Mouse (Mus musculus): Measurements from ENCODE around the gene Isyna1. TPM values are rescaled to one million over a fixed set of nuclear protein-coding genes. Genes with fewer than 3 reads are reported as not detected.

Isyna1 gene
- polyA plus RNA-seq, 1 experiment from 2014 or later, result 150 TPM

DNA sequence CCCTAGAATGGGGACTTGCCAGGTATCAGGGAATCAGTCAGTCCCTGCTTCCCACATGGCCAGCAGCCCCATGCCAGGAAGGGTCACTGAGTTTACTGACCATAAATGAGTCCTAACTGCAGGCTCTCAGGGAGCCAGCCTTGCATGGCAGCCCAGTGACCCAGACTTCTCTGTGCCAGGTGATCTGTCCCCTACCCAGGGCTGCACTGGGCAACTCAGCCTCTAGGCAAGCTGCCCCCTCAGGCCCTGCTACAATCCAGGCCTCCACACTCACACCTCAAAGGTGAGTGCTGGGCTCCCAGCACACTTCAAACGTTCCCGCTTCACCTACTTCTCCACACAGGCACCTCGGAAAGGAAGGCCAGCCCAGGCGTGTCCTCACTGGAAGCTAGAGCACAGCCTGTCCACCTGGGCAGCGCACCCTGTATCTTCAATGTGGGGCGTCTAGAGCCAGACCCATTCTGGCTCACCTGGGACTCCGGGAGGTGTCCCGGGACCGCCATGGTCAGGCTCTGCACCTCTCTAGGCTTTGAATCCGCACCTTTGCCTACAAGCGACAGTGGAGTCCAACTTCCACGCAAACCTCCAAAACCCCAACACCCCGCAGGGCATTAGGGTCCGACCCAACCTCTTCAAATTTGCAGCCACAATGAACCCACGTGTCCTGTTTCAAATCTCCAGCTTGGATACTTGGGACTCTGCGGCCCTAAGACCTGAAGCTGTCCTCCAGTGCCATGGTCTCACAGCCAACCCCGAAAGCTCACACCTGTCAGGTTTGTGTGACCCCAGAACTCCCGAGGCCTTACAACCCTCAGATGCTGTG is 12.8 kb downstream of the Isyna1 start:
- Histone ChIP-seq H3K9me3 (ENCODE audit: control insufficient read depth, low read length) (no peaks in the 10 kb centered on the region), H3K36me3 (ENCODE audit: control insufficient read depth, insufficient read depth, low read length) (peaks cover 9% of the 10 kb centered on the region; the same call in 1 of the 2 replicates), H3K9ac (ENCODE audit: low read depth, low read length) (peak overlapping the region; percentile 86), H3K4me2 (ENCODE audit: low read length) (peak overlapping the region; percentile 81), H3K27me3 (replicated peaks; ENCODE audit: control insufficient read depth, insufficient read depth, low read length) (no peaks in the 10 kb centered on the region), H3K4me1 (ENCODE audit: control insufficient read depth, insufficient read depth, low read depth, low read length) (peaks cover 46% of the 10 kb centered on the region), H3K4me3 (ENCODE audit: low read length) (peak overlapping the region; percentile 81), H3K27ac (ENCODE audit: low read depth, low read length) (no peak overlapping the region; the same call in 1 of the 2 replicates)
- 66% methylated on average over 18 of the region's 18 CpGs for WGBS
- no peak for ATAC-seq

DNA sequence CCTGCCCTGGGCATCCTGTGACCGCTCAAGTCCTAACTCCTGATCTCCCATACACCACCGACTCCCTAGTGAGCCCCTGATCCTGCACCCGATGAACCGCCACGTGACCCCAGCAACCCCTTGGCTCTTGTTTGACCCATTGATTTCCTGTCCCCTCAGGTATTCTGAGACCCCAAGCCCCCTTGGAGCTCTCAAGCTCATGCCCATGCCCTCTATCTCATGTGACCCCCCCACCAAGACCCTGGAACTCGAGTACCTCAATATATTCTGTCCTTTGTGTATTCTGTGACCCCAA is 13.4 kb downstream of the Isyna1 start:
- Histone ChIP-seq H3K9me3 (ENCODE audit: control insufficient read depth, low read length) (no peaks in the 10 kb centered on the region), H3K4me1 (ENCODE audit: control insufficient read depth, insufficient read depth, low read depth, low read length) (peaks cover 46% of the 10 kb centered on the region), H3K36me3 (ENCODE audit: control insufficient read depth, insufficient read depth, low read length) (peaks cover 5% of the 10 kb centered on the region; the same call in 1 of the 2 replicates), H3K9ac (ENCODE audit: low read depth, low read length) (peak overlapping the region; percentile 86), H3K4me3 (ENCODE audit: low read length) (peak overlapping the region; percentile 81), H3K27ac (ENCODE audit: low read depth, low read length) (peak overlapping the region; percentile 69), H3K4me2 (ENCODE audit: low read length) (peak overlapping the region; percentile 81), H3K27me3 (replicated peaks; ENCODE audit: control insufficient read depth, insufficient read depth, low read length) (no peaks in the 10 kb centered on the region)
- WGBS, result 18% methylated on average over 6 of the region's 6 CpGs
- no peak for ATAC-seq

DNA sequence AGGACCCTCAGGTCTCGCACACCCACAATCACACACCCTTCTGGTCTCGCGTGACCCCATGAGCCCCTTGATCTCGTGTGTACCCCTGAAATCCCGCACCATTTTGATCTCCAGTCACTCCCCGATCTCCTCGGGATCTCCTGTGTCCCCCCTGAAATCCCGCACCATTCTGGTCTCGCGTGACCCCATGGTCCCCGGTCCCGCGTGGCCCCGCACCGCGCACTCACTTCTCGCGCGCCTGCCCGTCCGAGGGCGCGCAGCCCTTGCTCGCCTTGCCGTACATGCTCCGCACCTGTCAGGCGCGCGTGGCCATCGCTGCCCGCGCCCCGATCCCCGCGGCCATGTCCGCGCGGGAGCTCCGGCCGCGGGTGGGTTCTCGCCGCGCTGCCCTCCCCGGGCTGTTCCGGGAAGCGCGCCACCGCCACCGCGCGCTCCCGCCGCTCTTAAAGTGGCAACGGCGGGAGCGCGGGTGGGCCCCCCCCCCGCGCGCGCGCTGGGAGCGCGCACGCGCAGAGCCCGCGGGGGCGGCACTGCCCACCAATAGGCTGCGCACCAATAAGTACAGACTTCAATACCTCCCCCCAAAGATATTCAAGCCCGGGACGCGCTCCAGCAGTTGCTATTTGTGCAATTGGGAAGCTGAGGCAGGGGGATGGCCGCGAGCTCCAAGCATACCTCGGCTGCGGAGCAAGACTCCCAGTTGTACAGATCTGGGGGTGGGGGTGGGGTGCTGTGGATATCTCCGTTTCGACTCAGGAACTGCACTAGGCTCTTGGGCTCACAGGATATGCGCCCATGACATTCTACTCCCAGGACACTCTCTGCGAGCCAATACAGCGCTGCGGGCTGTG is 13.9 kb downstream of the Isyna1 start:
- H3K9me3 ChIP-seq (ENCODE audit: control insufficient read depth, low read length), result no peaks in the 10 kb centered on the region
- peak overlapping the region; percentile 81 for H3K4me3 ChIP-seq (ENCODE audit: low read length)
- WGBS, result 2% methylated on average over 65 of the region's 84 CpGs
- peaks cover 46% of the 10 kb centered on the region for H3K4me1 ChIP-seq (ENCODE audit: control insufficient read depth, insufficient read depth, low read depth, low read length)
- peak overlapping the region; percentile 86 for H3K9ac ChIP-seq (ENCODE audit: low read depth, low read length)
- peak overlapping the region; percentile 81 for H3K4me2 ChIP-seq (ENCODE audit: low read length)
- peak; percentile 16; the same call in 1 of the 2 replicates for ATAC-seq
- H3K27me3 ChIP-seq (replicated peaks; ENCODE audit: control insufficient read depth, insufficient read depth, low read length), result no peaks in the 10 kb centered on the region
- H3K27ac ChIP-seq (ENCODE audit: low read depth, low read length), result peak overlapping the region; percentile 69
- no peaks in the 10 kb centered on the region for H3K36me3 ChIP-seq (ENCODE audit: control insufficient read depth, insufficient read depth, low read length)

DNA sequence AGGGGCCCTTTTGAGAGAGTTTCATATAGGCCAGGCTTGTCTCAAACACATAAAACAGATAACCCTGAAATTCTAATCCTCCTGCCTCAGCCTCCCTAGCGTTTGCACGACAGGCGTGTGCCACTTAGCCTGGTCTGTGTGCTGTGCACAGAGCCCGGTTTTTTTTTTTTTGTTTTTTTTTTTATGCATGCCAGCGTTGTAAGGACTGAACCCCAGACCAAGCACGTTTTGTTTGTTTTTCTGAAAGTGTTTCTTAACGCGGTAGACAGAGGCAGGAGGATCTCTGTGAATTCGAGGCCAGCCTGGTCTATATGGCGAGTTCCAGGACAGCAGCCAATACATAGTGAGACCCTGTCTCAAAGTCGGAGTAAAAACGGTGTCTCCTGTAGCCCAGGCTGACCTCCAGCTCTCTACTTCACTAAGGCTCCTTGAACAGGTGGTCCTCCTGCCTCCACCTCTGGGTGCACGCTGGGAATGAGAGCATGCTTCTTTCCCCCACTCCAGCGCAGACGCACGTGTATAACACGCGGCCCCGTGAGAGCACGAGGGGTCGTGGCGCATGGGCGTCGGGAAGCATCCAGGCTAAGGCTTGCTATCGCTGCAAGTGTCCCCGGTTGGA is 14.7 kb downstream of the Isyna1 start, which contains the start of gene Ssbp4:
Ssbp4 (minus strand) TSS at position 124 of the 619 bp plus-strand sequence.
- Histone ChIP-seq H3K9me3 (ENCODE audit: control insufficient read depth, low read length) (no peaks in the 10 kb centered on the region), H3K27me3 (replicated peaks; ENCODE audit: control insufficient read depth, insufficient read depth, low read length) (no peaks in the 10 kb centered on the region), H3K9ac (ENCODE audit: low read depth, low read length) (peak within 1 kb of the TSS; percentile 86), H3K4me1 (ENCODE audit: control insufficient read depth, insufficient read depth, low read depth, low read length) (peaks cover 46% of the 10 kb centered on the region), H3K4me2 (ENCODE audit: low read length) (peak within 1 kb of the TSS; percentile 81), H3K36me3 (ENCODE audit: control insufficient read depth, insufficient read depth, low read length) (no peaks in the 10 kb centered on the region), H3K4me3 (ENCODE audit: low read length) (peak within 1 kb of the TSS; percentile 81), H3K27ac (ENCODE audit: low read depth, low read length) (peak within 1 kb of the TSS; percentile 87)
- no peak; the same call in 1 of the 2 replicates for ATAC-seq
- 6% methylated on average over 26 of the region's 26 CpGs for WGBS

DNA sequence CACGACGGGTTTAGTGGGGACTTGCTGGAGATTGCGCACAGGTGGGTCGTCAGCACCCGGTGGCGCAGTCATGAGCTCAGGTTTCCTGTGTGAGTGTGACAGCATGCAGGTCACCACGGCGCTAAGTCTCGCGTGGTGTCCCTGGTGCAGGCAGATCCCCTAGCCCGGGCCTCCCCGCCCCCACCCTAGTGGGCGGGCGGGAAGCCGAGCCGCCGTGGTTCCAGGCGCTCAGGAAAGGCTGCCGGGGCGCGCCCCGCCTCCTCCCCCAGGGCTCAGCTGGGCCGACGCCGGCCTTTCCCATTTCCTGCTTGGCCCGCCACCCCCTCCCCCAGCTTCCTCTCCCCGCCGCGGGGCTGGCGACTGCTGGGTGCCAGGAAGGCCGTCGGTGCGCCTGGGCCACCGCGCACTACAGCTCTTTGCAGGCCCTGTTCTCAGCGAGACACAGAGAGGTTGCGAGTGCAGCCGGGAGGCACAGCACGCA is 15.2 kb downstream of the Isyna1 start:
- Histone ChIP-seq H3K4me1 (ENCODE audit: control insufficient read depth, insufficient read depth, low read depth, low read length) (peaks cover 46% of the 10 kb centered on the region), H3K9ac (ENCODE audit: low read depth, low read length) (peak overlapping the region; percentile 58)
- under 1% methylated on average over 29 of the region's 39 CpGs for WGBS

DNA sequence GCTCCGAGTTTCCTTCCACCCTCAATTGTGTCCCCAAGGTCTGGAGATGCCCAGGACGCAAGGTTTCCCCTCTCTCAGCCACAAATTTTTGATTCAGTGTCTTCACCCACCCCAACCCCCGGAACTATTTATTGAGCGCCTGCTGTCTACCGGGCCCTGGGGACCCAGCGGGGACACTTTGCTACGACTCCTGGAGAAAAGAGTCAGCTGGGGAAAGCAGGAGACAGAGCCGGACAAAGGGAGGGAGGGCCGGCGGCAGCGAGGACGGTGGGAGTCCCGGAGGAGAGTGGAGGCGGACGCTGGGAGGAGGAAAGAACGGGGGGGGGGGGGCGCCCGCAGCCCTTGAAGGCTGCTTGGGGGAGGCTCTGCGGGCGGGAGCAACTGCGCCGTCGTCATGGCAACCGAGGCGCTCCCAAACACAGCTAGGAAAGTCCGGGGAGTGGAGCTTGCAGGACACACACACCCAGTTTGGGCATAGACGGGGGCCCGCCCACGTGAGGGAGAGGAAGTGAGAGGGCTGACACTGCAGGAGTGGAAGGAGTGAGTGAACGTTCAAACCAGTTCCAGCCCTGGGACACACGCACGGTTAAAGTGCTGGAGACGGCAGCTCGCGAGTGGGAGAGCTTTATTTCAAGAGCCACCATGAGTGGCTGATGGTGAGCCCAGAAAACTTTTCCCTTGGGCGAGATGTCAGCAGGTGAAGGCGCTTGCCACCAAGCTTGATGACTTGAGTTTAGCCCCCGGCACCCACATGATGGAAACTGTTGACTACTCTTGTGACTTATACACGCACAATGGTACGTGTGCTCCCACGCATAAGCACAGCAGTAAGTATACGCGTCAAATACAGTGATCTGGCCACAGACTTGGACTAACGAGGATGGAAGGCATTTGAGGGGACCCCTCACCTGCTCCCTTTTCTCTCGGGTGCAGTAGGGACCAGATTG is 15.9 kb downstream of the Isyna1 start:
- Histone ChIP-seq H3K4me1 (ENCODE audit: control insufficient read depth, insufficient read depth, low read depth, low read length) (peaks cover 46% of the 10 kb centered on the region), H3K9ac (ENCODE audit: low read depth, low read length) (peak overlapping the region; percentile 58), H3K27me3 (replicated peaks; ENCODE audit: control insufficient read depth, insufficient read depth, low read length) (no peaks in the 10 kb centered on the region), H3K9me3 (ENCODE audit: control insufficient read depth, low read length) (no peaks in the 10 kb centered on the region), H3K36me3 (ENCODE audit: control insufficient read depth, insufficient read depth, low read length) (no peaks in the 10 kb centered on the region), H3K4me2 (ENCODE audit: low read length) (peak overlapping the region; percentile 81), H3K27ac (ENCODE audit: low read depth, low read length) (peak overlapping the region; percentile 87), H3K4me3 (ENCODE audit: low read length) (peak overlapping the region; percentile 39)
- WGBS, result under 1% methylated on average over 40 of the region's 45 CpGs
- ATAC-seq, result peak; percentile 19

More for the DNA sequence above, 15.2 kb downstream of the Isyna1 start:
- no peaks in the 10 kb centered on the region for H3K36me3 ChIP-seq (ENCODE audit: control insufficient read depth, insufficient read depth, low read length)
- H3K4me3 ChIP-seq (ENCODE audit: low read length), result peak overlapping the region; percentile 39
- H3K27ac ChIP-seq (ENCODE audit: low read depth, low read length), result peak overlapping the region; percentile 87
- peak overlapping the region; percentile 81 for H3K4me2 ChIP-seq (ENCODE audit: low read length)
- no peaks in the 10 kb centered on the region for H3K9me3 ChIP-seq (ENCODE audit: control insufficient read depth, low read length)
- H3K27me3 ChIP-seq (replicated peaks; ENCODE audit: control insufficient read depth, insufficient read depth, low read length), result no peaks in the 10 kb centered on the region
- ATAC-seq, result peak; percentile 35

DNA sequence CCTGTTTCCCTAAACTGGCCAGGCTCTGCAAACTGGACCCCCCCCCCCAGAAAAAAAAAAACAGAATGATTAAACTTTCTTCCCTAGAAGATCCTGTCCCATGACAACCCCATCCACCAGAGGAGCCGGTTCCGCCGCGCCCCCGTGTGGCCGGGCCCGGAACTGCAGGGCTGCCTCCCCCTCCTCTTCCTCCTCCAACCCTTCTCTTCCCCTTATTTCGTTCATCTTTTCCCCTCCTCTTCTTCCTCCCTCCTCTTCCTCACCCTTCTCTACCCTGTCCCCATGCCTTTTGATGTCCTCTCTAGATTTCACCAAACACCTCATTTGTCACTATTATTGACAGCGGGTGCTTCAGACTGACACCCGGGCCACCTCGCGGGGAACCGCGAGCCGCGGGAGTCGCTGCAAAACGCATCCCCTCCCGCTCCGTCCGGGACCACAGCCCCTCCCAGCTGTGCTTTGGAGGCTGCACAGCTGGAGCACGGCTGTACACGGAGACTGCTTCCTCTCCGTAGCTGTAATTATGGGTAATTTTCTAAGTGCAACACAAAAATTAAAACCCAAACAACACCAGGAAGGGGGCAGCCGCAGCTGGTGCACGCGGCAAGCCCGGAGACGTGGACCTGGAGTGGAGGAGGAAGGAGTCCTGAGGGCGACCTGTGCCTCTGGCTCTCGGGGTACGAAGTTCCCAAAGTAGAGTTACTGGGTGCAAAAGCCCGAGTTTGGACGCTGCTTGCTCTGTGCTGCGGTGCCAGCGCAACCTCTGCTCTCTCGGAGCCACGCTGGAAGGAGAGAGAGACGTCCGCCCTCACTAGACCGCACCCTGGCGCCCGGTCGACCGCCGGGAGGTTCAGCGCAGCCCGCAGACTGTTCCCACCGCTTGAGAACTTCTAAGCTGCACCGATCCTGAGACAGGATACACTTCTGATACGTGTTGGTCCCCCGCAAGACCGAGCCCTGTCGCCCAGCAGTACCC is 16.9 kb downstream of the Isyna1 start:
- Histone ChIP-seq H3K4me3 (ENCODE audit: low read length) (peak overlapping the region; percentile 39), H3K9me3 (ENCODE audit: control insufficient read depth, low read length) (no peaks in the 10 kb centered on the region), H3K9ac (ENCODE audit: low read depth, low read length) (peak overlapping the region; percentile 60), H3K4me1 (ENCODE audit: control insufficient read depth, insufficient read depth, low read depth, low read length) (peaks cover 46% of the 10 kb centered on the region), H3K36me3 (ENCODE audit: control insufficient read depth, insufficient read depth, low read length) (no peaks in the 10 kb centered on the region), H3K27me3 (replicated peaks; ENCODE audit: control insufficient read depth, insufficient read depth, low read length) (no peaks in the 10 kb centered on the region), H3K4me2 (ENCODE audit: low read length) (peak overlapping the region; percentile 81), H3K27ac (ENCODE audit: low read depth, low read length) (peak overlapping the region; percentile 70)
- WGBS, result under 1% methylated on average over 51 of the region's 54 CpGs
- 0 out of 2 replicates have a peak, but pooled peaks have one; percentile 9 for ATAC-seq
